Mouse (Mus musculus): ENCODE results near the gene Klf11. TPM values are rescaled to one million over a fixed set of nuclear protein-coding genes. Genes with fewer than 3 reads are reported as not detected.
A peak's percentile ranks its signal among the peaks of the same experiment; 100 is the strongest.

Klf11 gene
- polyA plus RNA-seq, 1 experiment from 2014 or later, result 9.7 TPM

DNA sequence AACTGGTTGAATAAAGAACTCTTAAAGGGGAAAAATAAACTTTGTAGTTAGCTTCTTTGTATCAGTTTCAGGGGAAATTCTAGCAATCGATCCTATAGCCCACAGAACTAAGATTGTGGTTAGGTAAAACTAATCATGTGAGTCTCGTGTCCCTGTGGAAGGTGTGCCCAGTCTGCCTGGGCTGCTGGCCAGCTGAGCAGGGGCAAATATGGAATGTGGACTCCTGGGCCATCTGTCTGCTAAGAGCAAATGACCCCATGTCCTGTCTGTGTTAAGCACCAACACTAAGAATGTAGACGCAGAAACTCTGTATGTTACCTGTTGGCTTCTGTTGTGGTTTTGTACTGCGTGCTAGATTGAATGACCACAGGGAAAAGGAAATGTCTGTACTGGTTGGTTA is 10.0 kb downstream of the Klf11 start:
- peak; percentile 77 for ATAC-seq (ENCODE audit: low read depth)
- H3K9ac ChIP-seq (ENCODE audit: low read depth, low read length), result no peak overlapping the region
- H3K4me3 ChIP-seq (ENCODE audit: low read depth, low read length), result no peak overlapping the region
- H3K4me2 ChIP-seq (ENCODE audit: low read depth, low read length), result no peak overlapping the region
- peaks cover 44% of the 10 kb centered on the region for H3K36me3 ChIP-seq (ENCODE audit: control insufficient read depth, insufficient read depth)
- WGBS (ENCODE audit: insufficient replicate concordance), result 48% methylated on average over 4 of the region's 4 CpGs
- H3K4me1 ChIP-seq (ENCODE audit: control insufficient read depth, low read depth, low read length), result peaks cover 28% of the 10 kb centered on the region
- H3K9me3 ChIP-seq (replicated peaks; ENCODE audit: control insufficient read depth, low read length), result no peaks in the 10 kb centered on the region
- H3K27ac ChIP-seq (ENCODE audit: low read length), result peak overlapping the region; percentile 21; the same call in 1 of the 2 replicates
- H3K27me3 ChIP-seq (ENCODE audit: control insufficient read depth, insufficient read depth, low read depth, low read length), result no peaks in the 10 kb centered on the region

- 86% methylated on average over 5 of the region's 5 CpGs for WGBS (ENCODE audit: insufficient replicate concordance)
- Histone ChIP-seq H3K4me1 (ENCODE audit: control insufficient read depth, low read depth, low read length) (peaks cover 20% of the 10 kb centered on the region), H3K27ac (ENCODE audit: low read length) (no peak overlapping the region), H3K36me3 (ENCODE audit: control insufficient read depth, insufficient read depth) (peaks cover 35% of the 10 kb centered on the region), H3K4me3 (ENCODE audit: low read depth, low read length) (no peak overlapping the region), H3K27me3 (ENCODE audit: control insufficient read depth, insufficient read depth, low read depth, low read length) (no peaks in the 10 kb centered on the region), H3K4me2 (ENCODE audit: low read depth, low read length) (no peak overlapping the region), H3K9ac (ENCODE audit: low read depth, low read length) (no peak overlapping the region), H3K9me3 (replicated peaks; ENCODE audit: control insufficient read depth, low read length) (no peaks in the 10 kb centered on the region)
- no peak for ATAC-seq (ENCODE audit: low read depth)
These were observed 11.1 kb downstream of the Klf11 start for GRCm38 (mm10) chr12:24662131-24662530.

GRCm38 (mm10) chr12:24680096-24680491 is 29.0 kb downstream of the Klf11 start:
- Histone ChIP-seq H3K27me3 (ENCODE audit: control insufficient read depth, insufficient read depth, low read depth, low read length) (peaks cover 46% of the 10 kb centered on the region), H3K4me3 (ENCODE audit: low read depth, low read length) (peak overlapping the region; percentile 53), H3K9ac (ENCODE audit: low read depth, low read length) (no peak overlapping the region), H3K27ac (ENCODE audit: low read length) (no peak overlapping the region), H3K36me3 (ENCODE audit: control insufficient read depth, insufficient read depth) (no peaks in the 10 kb centered on the region), H3K9me3 (replicated peaks; ENCODE audit: control insufficient read depth, low read length) (no peaks in the 10 kb centered on the region), H3K4me1 (ENCODE audit: control insufficient read depth, low read depth, low read length) (peaks cover 8% of the 10 kb centered on the region), H3K4me2 (ENCODE audit: low read depth, low read length) (peak overlapping the region; percentile 52; the same call in 1 of the 2 replicates)
- WGBS (ENCODE audit: insufficient replicate concordance), result 22% methylated on average over 9 of the region's 9 CpGs
- ATAC-seq (ENCODE audit: low read depth), result no peak

- Histone ChIP-seq H3K9me3 (replicated peaks; ENCODE audit: control insufficient read depth, low read length) (no peaks in the 10 kb centered on the region), H3K9ac (ENCODE audit: low read depth, low read length) (peak overlapping the region; percentile 45), H3K4me3 (ENCODE audit: low read depth, low read length) (peak overlapping the region; percentile 53), H3K27ac (ENCODE audit: low read length) (no peak overlapping the region), H3K4me2 (ENCODE audit: low read depth, low read length) (peak overlapping the region; percentile 52), H3K36me3 (ENCODE audit: control insufficient read depth, insufficient read depth) (no peaks in the 10 kb centered on the region), H3K4me1 (ENCODE audit: control insufficient read depth, low read depth, low read length) (peaks cover 8% of the 10 kb centered on the region), H3K27me3 (ENCODE audit: control insufficient read depth, insufficient read depth, low read depth, low read length) (peaks cover 46% of the 10 kb centered on the region)
- peak; percentile 22; the same call in 1 of the 2 replicates for ATAC-seq (ENCODE audit: low read depth)
- WGBS (ENCODE audit: insufficient replicate concordance), result 3% methylated on average over 53 of the region's 61 CpGs
These were observed 29.6 kb downstream of the Klf11 start for GRCm38 (mm10) chr12:24680492-24681285.

DNA sequence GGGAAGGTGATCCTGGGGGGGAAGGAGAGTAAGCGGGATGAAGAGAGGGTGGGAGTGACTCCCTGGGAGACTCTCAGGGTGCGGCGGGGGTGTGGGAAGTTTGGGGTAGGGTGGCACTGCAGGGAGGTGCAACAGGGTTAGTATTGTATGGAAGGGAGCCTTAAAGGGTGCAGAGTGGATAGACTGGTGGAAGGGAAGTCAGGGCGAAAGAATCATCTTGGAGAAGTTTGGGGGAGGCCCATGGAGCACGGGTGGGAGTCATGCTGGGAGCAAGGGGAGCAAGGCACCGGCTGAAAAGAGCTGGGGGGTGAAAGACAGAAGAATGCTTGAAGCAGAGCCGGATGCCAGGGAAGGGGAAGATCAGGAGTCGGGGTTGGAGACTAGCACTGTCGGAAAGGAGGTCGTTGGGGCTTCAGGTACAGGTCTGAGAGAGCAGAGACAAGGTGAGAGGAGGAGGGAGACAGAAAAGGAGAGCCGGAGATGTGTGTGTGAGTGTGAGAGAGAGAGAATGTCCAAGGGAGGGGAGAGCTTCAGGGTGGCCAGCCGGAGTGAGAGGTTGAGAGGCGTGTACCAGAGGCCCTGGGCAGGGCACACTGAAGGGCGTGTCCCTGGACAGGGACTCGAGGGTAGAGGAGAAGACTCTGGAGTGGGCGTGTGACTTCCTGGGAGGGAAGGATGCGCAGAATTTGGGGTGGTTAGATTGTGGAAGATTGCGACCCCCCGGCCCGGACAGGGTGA is 30.4 kb downstream of the Klf11 start, which contains the start of gene Cys1:
Gene Cys1, minus strand, starts transcription at position 528 of the 738 bp plus-strand sequence.
- H3K27me3 ChIP-seq (ENCODE audit: control insufficient read depth, insufficient read depth, low read depth, low read length), result peaks cover 46% of the 10 kb centered on the region

GRCm38 (mm10) chr12:24682563-24682962 is 31.5 kb downstream of the Klf11 start:
- H3K36me3 ChIP-seq (ENCODE audit: control insufficient read depth, insufficient read depth), result no peaks in the 10 kb centered on the region
- H3K9ac ChIP-seq (ENCODE audit: low read depth, low read length), result no peak overlapping the region
- WGBS (ENCODE audit: insufficient replicate concordance), result 44% methylated on average over 8 of the region's 8 CpGs
- no peak overlapping the region for H3K27ac ChIP-seq (ENCODE audit: low read length)
- peaks cover 46% of the 10 kb centered on the region for H3K27me3 ChIP-seq (ENCODE audit: control insufficient read depth, insufficient read depth, low read depth, low read length)
- no peaks in the 10 kb centered on the region for H3K9me3 ChIP-seq (replicated peaks; ENCODE audit: control insufficient read depth, low read length)
- H3K4me2 ChIP-seq (ENCODE audit: low read depth, low read length), result no peak overlapping the region
- no peak for ATAC-seq (ENCODE audit: low read depth)
- H3K4me3 ChIP-seq (ENCODE audit: low read depth, low read length), result no peak overlapping the region
- peaks cover 8% of the 10 kb centered on the region for H3K4me1 ChIP-seq (ENCODE audit: control insufficient read depth, low read depth, low read length)

More for the DNA sequence above, 30.4 kb downstream of the Klf11 start, which contains the start of gene Cys1:
- H3K9me3 ChIP-seq (replicated peaks; ENCODE audit: control insufficient read depth, low read length), result no peaks in the 10 kb centered on the region
- 2% methylated on average over 20 of the region's 20 CpGs for WGBS (ENCODE audit: insufficient replicate concordance)
- ATAC-seq (ENCODE audit: low read depth), result peak; percentile 46
- H3K27ac ChIP-seq (ENCODE audit: low read length), result no peak within 1 kb of the TSS
- peak within 1 kb of the TSS; percentile 45 for H3K9ac ChIP-seq (ENCODE audit: low read depth, low read length)
- peak within 1 kb of the TSS; percentile 53 for H3K4me3 ChIP-seq (ENCODE audit: low read depth, low read length)
- H3K36me3 ChIP-seq (ENCODE audit: control insufficient read depth, insufficient read depth), result no peaks in the 10 kb centered on the region
- H3K4me2 ChIP-seq (ENCODE audit: low read depth, low read length), result peak within 1 kb of the TSS; percentile 52
- H3K4me1 ChIP-seq (ENCODE audit: control insufficient read depth, low read depth, low read length), result peaks cover 8% of the 10 kb centered on the region

DNA sequence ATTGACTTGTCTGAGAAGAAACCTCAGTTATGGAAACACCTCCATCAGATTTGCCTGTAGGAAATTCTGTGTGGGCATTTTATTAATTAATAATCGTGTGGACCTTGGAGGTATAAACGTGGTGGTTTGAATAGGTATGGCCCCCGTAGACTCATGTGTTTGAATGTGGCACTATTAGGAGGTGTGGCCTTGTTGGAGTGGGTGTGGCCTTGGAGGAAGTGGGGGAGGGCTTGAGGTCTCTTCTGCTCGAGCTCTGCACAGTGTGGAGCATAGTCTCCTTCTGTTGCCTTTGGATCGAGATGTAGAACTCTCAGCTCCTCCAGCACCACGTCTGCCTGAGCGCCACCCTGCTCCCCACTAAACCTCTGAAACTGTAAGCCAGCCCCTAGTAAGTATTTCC is 32.4 kb downstream of the Klf11 start:
- Histone ChIP-seq H3K9me3 (replicated peaks; ENCODE audit: control insufficient read depth, low read length) (no peaks in the 10 kb centered on the region), H3K4me1 (ENCODE audit: control insufficient read depth, low read depth, low read length) (peaks cover 8% of the 10 kb centered on the region), H3K36me3 (ENCODE audit: control insufficient read depth, insufficient read depth) (no peaks in the 10 kb centered on the region), H3K4me2 (ENCODE audit: low read depth, low read length) (no peak overlapping the region), H3K27ac (ENCODE audit: low read length) (no peak overlapping the region), H3K27me3 (ENCODE audit: control insufficient read depth, insufficient read depth, low read depth, low read length) (peaks cover 44% of the 10 kb centered on the region), H3K9ac (ENCODE audit: low read depth, low read length) (no peak overlapping the region), H3K4me3 (ENCODE audit: low read depth, low read length) (no peak overlapping the region)
- no peak for ATAC-seq (ENCODE audit: low read depth)
- WGBS (ENCODE audit: insufficient replicate concordance), result 51% methylated on average over 7 of the region's 7 CpGs

DNA sequence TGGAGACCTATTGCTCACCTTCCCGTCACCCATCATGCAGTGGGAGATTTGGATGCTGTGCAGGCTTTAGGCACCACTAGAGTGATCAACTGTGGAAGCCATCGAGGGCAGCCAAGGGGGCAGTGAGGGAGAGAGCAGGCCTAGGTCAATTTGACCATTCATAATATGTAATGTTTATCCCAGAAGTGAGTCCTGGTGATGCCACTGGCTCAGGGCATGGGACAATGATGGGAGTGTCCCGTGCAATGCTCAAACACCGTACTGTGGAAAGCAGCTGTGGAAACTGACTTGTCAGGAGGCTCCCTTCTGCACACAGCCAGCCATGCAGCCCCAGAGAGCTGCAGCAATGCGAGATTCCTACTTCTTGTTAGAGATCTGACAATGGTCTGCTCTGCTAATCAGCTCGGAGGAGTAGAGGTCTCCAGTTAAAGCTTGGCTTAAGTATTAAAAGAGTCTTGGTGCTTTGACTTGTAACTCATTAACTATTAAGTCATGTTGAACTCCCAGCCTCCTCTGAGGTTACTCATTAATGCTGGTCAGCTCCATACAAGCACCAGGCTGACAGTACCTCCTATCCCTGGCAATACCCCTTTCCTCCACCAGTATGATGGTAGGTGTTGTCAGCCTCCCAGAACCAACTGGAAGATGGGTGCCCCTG is 35.1 kb downstream of the Klf11 start:
- Histone ChIP-seq H3K9ac (ENCODE audit: low read depth, low read length) (no peak overlapping the region), H3K4me2 (ENCODE audit: low read depth, low read length) (no peak overlapping the region; the same call in 1 of the 2 replicates), H3K4me1 (ENCODE audit: control insufficient read depth, low read depth, low read length) (peaks cover 8% of the 10 kb centered on the region), H3K36me3 (ENCODE audit: control insufficient read depth, insufficient read depth) (no peaks in the 10 kb centered on the region), H3K4me3 (ENCODE audit: low read depth, low read length) (no peak overlapping the region), H3K27me3 (ENCODE audit: control insufficient read depth, insufficient read depth, low read depth, low read length) (peaks cover 22% of the 10 kb centered on the region), H3K27ac (ENCODE audit: low read length) (peak overlapping the region; percentile 73), H3K9me3 (replicated peaks; ENCODE audit: control insufficient read depth, low read length) (no peaks in the 10 kb centered on the region)
- 50% methylated on average over 6 of the region's 6 CpGs for WGBS (ENCODE audit: insufficient replicate concordance)
- ATAC-seq (ENCODE audit: low read depth), result peak; percentile 87
